Mouse (Mus musculus) limb, embryonic 11.5 days (tissue): Measurements from ENCODE around the gene Hspa1l. TPM values are rescaled to one million over a fixed set of nuclear protein-coding genes. Genes with fewer than 3 reads are reported as not detected.
"Not testable (repeated sequence)": the region's sequence is repeated elsewhere in the genome, so short reads cannot be mapped to it uniquely, and the experiment has no call there.

Experiments
- ATAC-seq: fragments of 200-750 bp; cut with Nextera tagmentation; 2 replicates; pipeline ENCODE4 v1.8.0; 2017; ENCODE audit warnings: low read depth; ENCODE audit not compliant: insufficient number of reproducible peaks, low FRiP score, low TSS enrichment
- DNase-seq: peaks from one replicate; pipeline ENCODE4 v3.0.0-alpha.2; 2015; ENCODE audit warnings: low spot score
- H3K27ac ChIP-seq: fragments of 300-500 bp; sonication (generic); replicated peaks from 2 replicates; pipeline ENCODE4 v1.5.1; 2014; ENCODE audit warnings: low read depth, mild to moderate bottlenecking, low read length
- H3K27me3 ChIP-seq: fragments of 300-500 bp; sonication (generic); 2 replicates; pipeline ENCODE4 v1.6.1; 2014; ENCODE audit warnings: mild to moderate bottlenecking, low read length, mixed read lengths; ENCODE audit not compliant: control insufficient read depth, insufficient read depth
- H3K36me3 ChIP-seq: fragments of 300-500 bp; sonication (generic); 2 replicates; pipeline ENCODE4 v1.6.1; 2014; ENCODE audit warnings: mild to moderate bottlenecking, low read length, moderate library complexity, mixed read lengths; ENCODE audit not compliant: control insufficient read depth, insufficient read depth
- H3K4me1 ChIP-seq: fragments of 300-500 bp; sonication (generic); 2 replicates; pipeline ENCODE4 v1.6.1; 2014; ENCODE audit warnings: low read length, mixed read lengths; ENCODE audit not compliant: control insufficient read depth, insufficient read depth
- H3K4me2 ChIP-seq: fragments of 300-500 bp; sonication (generic); 2 replicates; pipeline ENCODE4 v1.6.1; 2014; ENCODE audit warnings: low read depth, mild to moderate bottlenecking, moderate library complexity; ENCODE audit not compliant: severe bottlenecking
- H3K4me3 ChIP-seq: fragments of 300-500 bp; sonication (generic); 2 replicates; pipeline ENCODE4 v1.5.1; 2014; ENCODE audit warnings: low read depth, low read length
- H3K9ac ChIP-seq: fragments of 300-500 bp; sonication (generic); 2 replicates; pipeline ENCODE4 v1.6.1; 2014; ENCODE audit warnings: mild to moderate bottlenecking, low read length
- H3K9me3 ChIP-seq: fragments of 300-500 bp; sonication (generic); 2 replicates; pipeline ENCODE4 v1.6.1; 2016; ENCODE audit warnings: low read length; ENCODE audit not compliant: control insufficient read depth
- WGBS: fragments of 180-500 bp; shearing (Covaris S2); extraction: QIAGEN DNeasy Blood & Tissue Kit; methylation state at CpG from one replicate; pipeline ENCODE4 v1.1.7; 2014; 5-methylcytosine and 5-hydroxymethylcytosine counted together
- polyA plus RNA-seq: library from polyadenylated mRNA; unstranded; fragments of >200 nt; fragmentation: Nextera tagmentation; extraction: Ambion mirVana; gene quantifications from 2 replicates; pipeline ENCODE4 v1.2.1, GENCODE M21; 2014

Hspa1l gene
- polyA plus RNA-seq, 1 experiment from 2014 or later: 1.5 TPM

GRCm38 (mm10) chr17:34954831-34955230 lies 17.7 kb upstream of the Hspa1l start:
- Histone ChIP-seq H3K4me3 (no peak overlapping the region), H3K4me2 (no peak overlapping the region), H3K9ac (no peak overlapping the region), H3K9me3 (no peaks in the 10 kb centered on the region), H3K27ac (no peak overlapping the region), H3K4me1 (peaks cover 3% of the 10 kb centered on the region; the same call in 1 of the 2 replicates), H3K27me3 (peaks cover 5% of the 10 kb centered on the region; the same call in 1 of the 2 replicates), H3K36me3 (peaks cover 11% of the 10 kb centered on the region; the same call in 1 of the 2 replicates)
- WGBS: 59% methylated on average over 4 of the region's 4 CpGs
- ATAC-seq: no peak
- DNase-seq: no peak

- WGBS: 78% methylated on average over 3 of the region's 3 CpGs
- Histone ChIP-seq H3K4me3 (no peak overlapping the region), H3K36me3 (peaks cover 3% of the 10 kb centered on the region; the same call in 1 of the 2 replicates), H3K27ac (no peak overlapping the region), H3K9ac (no peak overlapping the region), H3K9me3 (no peaks in the 10 kb centered on the region), H3K4me1 (peaks cover 7% of the 10 kb centered on the region; the same call in 1 of the 2 replicates), H3K4me2 (no peak overlapping the region), H3K27me3 (peaks cover 5% of the 10 kb centered on the region; the same call in 1 of the 2 replicates)
- ATAC-seq: no peak
- no peak for DNase-seq
These were observed 16.6 kb upstream of the Hspa1l start for GRCm38 (mm10) chr17:34955884-34956283.

- Histone ChIP-seq H3K27me3 (peaks cover 5% of the 10 kb centered on the region; the same call in 1 of the 2 replicates), H3K4me3 (no peak overlapping the region), H3K36me3 (no peaks in the 10 kb centered on the region), H3K4me1 (peaks cover 7% of the 10 kb centered on the region; the same call in 1 of the 2 replicates), H3K4me2 (no peak overlapping the region), H3K9me3 (no peaks in the 10 kb centered on the region), H3K27ac (no peak overlapping the region), H3K9ac (no peak overlapping the region)
- DNase-seq: no peak
- 48% methylated on average over 1 of the region's 1 CpGs for WGBS
- no peak for ATAC-seq
These were observed 16.2 kb upstream of the Hspa1l start for GRCm38 (mm10) chr17:34956340-34956739.

- not testable (repeated sequence) for H3K4me2 ChIP-seq, H3K4me3 ChIP-seq, DNase-seq, ATAC-seq, H3K27ac ChIP-seq, H3K36me3 ChIP-seq, H3K9me3 ChIP-seq, H3K4me1 ChIP-seq, H3K9ac ChIP-seq, H3K27me3 ChIP-seq
- 20% methylated on average over 31 of the region's 40 CpGs for WGBS
These were observed 15.2 kb upstream of the Hspa1l start for GRCm38 (mm10) chr17:34957291-34957690.

- ATAC-seq, H3K27ac ChIP-seq, H3K9ac ChIP-seq, H3K27me3 ChIP-seq, H3K4me3 ChIP-seq, H3K36me3 ChIP-seq, H3K4me2 ChIP-seq, H3K9me3 ChIP-seq, H3K4me1 ChIP-seq, DNase-seq: not testable (repeated sequence)
- WGBS: 28% methylated on average over 22 of the region's 40 CpGs
These were observed 14.5 kb upstream of the Hspa1l start for GRCm38 (mm10) chr17:34957966-34958365.

GRCm38 (mm10) chr17:34958734-34959129 lies 13.8 kb upstream of the Hspa1l start:
- not testable (repeated sequence) for H3K9ac ChIP-seq, DNase-seq, H3K27ac ChIP-seq, H3K36me3 ChIP-seq, H3K9me3 ChIP-seq, H3K27me3 ChIP-seq, H3K4me1 ChIP-seq
- peak overlapping the region; percentile 60 for H3K4me2 ChIP-seq
- ATAC-seq: peak; percentile 32; the same call in 1 of the 2 replicates
- 1% methylated on average over 19 of the region's 47 CpGs for WGBS
- peak overlapping the region; percentile 48 for H3K4me3 ChIP-seq

GRCm38 (mm10) chr17:34959130-34959778 lies 13.2 kb upstream of the Hspa1l start, which contains the start of gene Hspa1b:
Gene Hspa1b (minus strand): TSS chr17:34959238.
- DNase-seq: peak; percentile 85

GRCm38 (mm10) chr17:34959881-34960515 lies 12.5 kb upstream of the Hspa1l start:
- Histone ChIP-seq H3K36me3 (no peaks in the 10 kb centered on the region), H3K4me1 (peaks cover 7% of the 10 kb centered on the region; the same call in 1 of the 2 replicates), H3K4me2 (peak overlapping the region; percentile 60), H3K27me3 (peaks cover 5% of the 10 kb centered on the region; the same call in 1 of the 2 replicates), H3K9ac (peak overlapping the region; percentile 43; the same call in 1 of the 2 replicates), H3K9me3 (no peaks in the 10 kb centered on the region), H3K4me3 (peak overlapping the region; percentile 48), H3K27ac (no peak overlapping the region)
- WGBS: 13% methylated on average over 12 of the region's 12 CpGs
- peak; percentile 45 for DNase-seq
- peak; percentile 24; the same call in 1 of the 2 replicates for ATAC-seq

More at GRCm38 (mm10) chr17:34959130-34959778, 13.2 kb upstream of the Hspa1l start, which contains the start of gene Hspa1b:
- H3K9me3 ChIP-seq, H3K27me3 ChIP-seq, H3K4me1 ChIP-seq, H3K36me3 ChIP-seq: not testable (repeated sequence)
- H3K9ac ChIP-seq: peak within 1 kb of the TSS; percentile 59; the same call in 1 of the 2 replicates
- peak within 1 kb of the TSS; percentile 60 for H3K4me2 ChIP-seq
- H3K27ac ChIP-seq: 0 out of 2 replicates have a peak within 1 kb of the TSS, but pooled peaks have one; percentile 65
- peak within 1 kb of the TSS; percentile 48 for H3K4me3 ChIP-seq
- under 1% methylated on average over 29 of the region's 32 CpGs for WGBS
- peak; percentile 90 for ATAC-seq
